Mouse (Mus musculus) heart, postnatal 0 days (tissue): ENCODE data around the gene Micu1. TPM values are rescaled to one million over a fixed set of nuclear protein-coding genes. Genes with fewer than 3 reads are reported as not detected.
A peak's percentile ranks its signal among the peaks of the same experiment; 100 is the strongest.

Source experiments
- ATAC-seq: fragments of 200-750 bp; cut with Nextera tagmentation; 2 replicates; pipeline ENCODE4 v1.8.0; 2017; ENCODE audit warnings: low read depth, moderate number of reproducible peaks, moderate library complexity; ENCODE audit not compliant: insufficient read depth
- DNase-seq: peaks from one replicate; pipeline ENCODE4 v3.0.0-alpha.2; 2016; ENCODE audit warnings: low spot score
- H3K27ac ChIP-seq: fragments of 300-500 bp; sonication (generic); 2 replicates; pipeline ENCODE4 v1.5.1; 2014; ENCODE audit warnings: low read depth, mild to moderate bottlenecking
- H3K27me3 ChIP-seq: fragments of 300-500 bp; sonication (generic); 2 replicates; pipeline ENCODE4 v1.6.1; 2014; ENCODE audit warnings: low read length, mixed read lengths; ENCODE audit not compliant: control insufficient read depth, insufficient read depth
- H3K36me3 ChIP-seq: fragments of 300-500 bp; sonication (generic); replicated peaks from 2 replicates; pipeline ENCODE4 v1.6.1; 2014; ENCODE audit warnings: low read length, mixed read lengths; ENCODE audit not compliant: control insufficient read depth, insufficient read depth
- H3K4me1 ChIP-seq: fragments of 300-500 bp; sonication (generic); 2 replicates; pipeline ENCODE4 v1.6.1; 2014; ENCODE audit warnings: antibody characterized with exemption; ENCODE audit not compliant: control insufficient read depth, insufficient read depth
- H3K4me2 ChIP-seq: fragments of 300-500 bp; sonication (generic); 2 replicates; pipeline ENCODE4 v1.6.1; 2014; ENCODE audit warnings: low read depth, mild to moderate bottlenecking, low read length, moderate library complexity
- H3K4me3 ChIP-seq: fragments of 300-500 bp; sonication (generic); 2 replicates; pipeline ENCODE4 v1.5.1; 2014; ENCODE audit warnings: low read depth, low read length
- H3K9ac ChIP-seq: fragments of 300-500 bp; sonication (generic); replicated peaks from 2 replicates; pipeline ENCODE4 v1.6.1; 2014; ENCODE audit warnings: low read depth, low read length, mixed read lengths
- H3K9me3 ChIP-seq: fragments of 300-500 bp; sonication (generic); replicated peaks from 2 replicates; pipeline ENCODE4 v1.6.1; 2016; ENCODE audit warnings: low read length; ENCODE audit not compliant: control insufficient read depth
- CTCF ChIP-seq: IDR thresholded peaks from 2 replicates; pipeline ENCODE4 v1.5.1; 2016; ENCODE audit warnings: antibody characterized with exemption, control low read depth, low read depth
- EP300 ChIP-seq: IDR thresholded peaks from 2 replicates; pipeline ENCODE4 v1.6.1; 2016; ENCODE audit warnings: antibody characterized with exemption, low read depth
- WGBS: fragments of 180-500 bp; shearing (Covaris S2); extraction: QIAGEN DNeasy Blood & Tissue Kit; methylation state at CpG from one replicate; pipeline ENCODE4 v1.1.7; 2014; 5-methylcytosine and 5-hydroxymethylcytosine counted together
- polyA plus RNA-seq: library from polyadenylated mRNA; unstranded; fragments of >200 nt; fragmentation: Nextera tagmentation; extraction: Ambion mirVana; gene quantifications from 2 replicates; pipeline ENCODE4 v1.2.1, GENCODE M21; 2015
- total RNA-seq: library from RNA; depleted of rRNA; stranded (reverse); fragments of >200 nt; gene quantifications from 2 replicates; pipeline ENCODE4 v1.2.3, GENCODE M21; 2014; ENCODE audit warnings: low replicate concordance

Micu1 gene
- total and polyA plus RNA-seq, 2 experiments from 2014 or later: 23.9 to 25.0 TPM

GRCm38 (mm10) chr10:59754104-59754503 is 51.8 kb downstream of the Micu1 start:
- H3K4me3 ChIP-seq: no peak overlapping the region
- no peaks in the 10 kb centered on the region for H3K4me1 ChIP-seq
- no peaks in the 10 kb centered on the region for H3K9me3 ChIP-seq
- H3K4me2 ChIP-seq: no peak overlapping the region
- no peak overlapping the region for H3K27ac ChIP-seq
- no peak for ATAC-seq
- DNase-seq: no peak
- no peaks in the 10 kb centered on the region for H3K27me3 ChIP-seq
- peaks cover 6% of the 10 kb centered on the region for H3K36me3 ChIP-seq
- no peak overlapping the region for H3K9ac ChIP-seq
- no peak for TF ChIP-seq EP300
- no peak for TF ChIP-seq CTCF
- WGBS: 85% methylated on average over 1 of the region's 1 CpGs

- DNase-seq (no peak), ATAC-seq (no peak)
- Histone ChIP-seq H3K27me3 (no peaks in the 10 kb centered on the region), H3K4me3 (no peak overlapping the region), H3K9ac (no peak overlapping the region), H3K9me3 (no peaks in the 10 kb centered on the region), H3K27ac (no peak overlapping the region), H3K4me1 (no peaks in the 10 kb centered on the region), H3K36me3 (peaks cover 6% of the 10 kb centered on the region), H3K4me2 (no peak overlapping the region)
- TF ChIP-seq EP300 (no peak), CTCF (no peak)
- WGBS: 86% methylated on average over 1 of the region's 1 CpGs
Observed at GRCm38 (mm10) chr10:59754901-59755300, 52.6 kb downstream of the Micu1 start.

- no peak for DNase-seq
- Histone ChIP-seq H3K9me3 (no peaks in the 10 kb centered on the region), H3K4me1 (no peaks in the 10 kb centered on the region), H3K27ac (no peak overlapping the region), H3K27me3 (no peaks in the 10 kb centered on the region), H3K4me3 (no peak overlapping the region), H3K9ac (no peak overlapping the region), H3K36me3 (peaks cover 6% of the 10 kb centered on the region), H3K4me2 (no peak overlapping the region)
- 84% methylated on average over 11 of the region's 11 CpGs for WGBS
- TF ChIP-seq CTCF (no peak), EP300 (no peak)
- no peak for ATAC-seq
Observed at GRCm38 (mm10) chr10:59755681-59756080, 53.4 kb downstream of the Micu1 start.

GRCm38 (mm10) chr10:59756090-59756489 is 53.8 kb downstream of the Micu1 start:
- Histone ChIP-seq H3K27ac (no peak overlapping the region), H3K9me3 (no peaks in the 10 kb centered on the region), H3K9ac (no peak overlapping the region), H3K4me3 (no peak overlapping the region), H3K4me1 (no peaks in the 10 kb centered on the region), H3K36me3 (peaks cover 6% of the 10 kb centered on the region), H3K27me3 (no peaks in the 10 kb centered on the region), H3K4me2 (no peak overlapping the region)
- DNase-seq: peak; percentile 37
- WGBS: 66% methylated on average over 12 of the region's 12 CpGs
- ATAC-seq: no peak
- TF ChIP-seq EP300 (no peak), CTCF (no peak)

- H3K9ac ChIP-seq: no peak overlapping the region
- H3K9me3 ChIP-seq: no peaks in the 10 kb centered on the region
- 57% methylated on average over 8 of the region's 8 CpGs for WGBS
- H3K4me2 ChIP-seq: no peak overlapping the region
- DNase-seq (no peak), ATAC-seq (no peak)
- no peaks in the 10 kb centered on the region for H3K4me1 ChIP-seq
- TF ChIP-seq CTCF (no peak), EP300 (no peak)
- H3K27me3 ChIP-seq: no peaks in the 10 kb centered on the region
- peaks cover 6% of the 10 kb centered on the region for H3K36me3 ChIP-seq
- H3K27ac ChIP-seq: no peak overlapping the region
- no peak overlapping the region for H3K4me3 ChIP-seq
Observed at GRCm38 (mm10) chr10:59756570-59756969, 54.3 kb downstream of the Micu1 start.

GRCm38 (mm10) chr10:59764781-59765180 is 62.5 kb downstream of the Micu1 start:
- Histone ChIP-seq H3K27ac (no peak overlapping the region), H3K9me3 (no peaks in the 10 kb centered on the region), H3K27me3 (no peaks in the 10 kb centered on the region), H3K36me3 (no peaks in the 10 kb centered on the region), H3K4me2 (no peak overlapping the region), H3K4me3 (no peak overlapping the region), H3K4me1 (no peaks in the 10 kb centered on the region), H3K9ac (no peak overlapping the region)
- ATAC-seq (no peak), DNase-seq (no peak)
- TF ChIP-seq EP300 (no peak), CTCF (no peak)
- 89% methylated on average over 6 of the region's 6 CpGs for WGBS
